Mouse (Mus musculus) adrenal gland, postnatal 10 days (tissue): ENCODE data around the gene Gm1673. TPM values are rescaled to one million over a fixed set of nuclear protein-coding genes. Genes with fewer than 3 reads are reported as not detected.

Source experiments
- DNase-seq: peaks from one replicate; pipeline ENCODE4 v3.0.0; 2021; ENCODE audit warnings: mixed read lengths
- total RNA-seq, 2 experiments: library from RNA; stranded (reverse); gene quantifications; 2 replicates each; pipeline ENCODE4 v1.2.3; 2021

Gene Gm1673
- total RNA-seq, 2 experiments from 2014 or later = 18.2 to 23.6 TPM

DNA sequence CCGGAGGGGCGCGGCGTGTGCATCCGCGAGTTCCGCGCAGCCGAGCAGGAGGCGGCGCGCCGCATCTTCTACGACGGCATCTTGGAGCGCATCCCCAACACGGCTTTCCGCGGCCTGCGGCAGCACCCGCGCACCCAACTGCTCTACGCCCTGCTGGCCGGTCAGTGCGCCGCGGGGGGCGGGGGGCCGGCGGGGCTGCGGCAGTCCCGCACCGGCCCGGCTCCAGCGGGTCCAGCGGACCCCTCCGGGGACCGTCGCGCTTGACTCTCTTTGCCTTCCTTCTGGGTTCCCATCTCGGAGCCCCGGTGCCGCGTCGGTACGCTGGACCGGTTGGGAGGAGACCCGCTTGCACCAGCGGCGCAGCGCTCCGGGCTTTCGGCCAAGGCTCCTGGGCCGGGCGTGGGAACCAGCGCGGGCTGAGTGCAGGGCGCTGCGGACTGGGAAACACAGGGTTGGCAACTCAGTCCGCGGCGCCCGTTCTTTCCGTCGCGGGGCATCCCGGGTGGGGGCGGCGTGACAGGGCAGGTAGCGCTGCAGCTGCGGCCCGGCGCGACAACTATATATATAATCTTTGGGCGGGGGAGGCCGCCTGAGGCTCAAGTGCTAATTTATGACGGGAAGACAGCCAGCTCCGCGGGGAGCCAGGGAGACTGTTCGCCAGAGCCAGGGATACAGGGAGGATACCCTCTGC lies 14.0 kb downstream of the Gm1673 start:
- peak; percentile 83 for DNase-seq

- no peak for DNase-seq
These were observed 14.7 kb downstream of the Gm1673 start for GRCm38 (mm10) chr5:33997829-33998504.

- DNase-seq = no peak
These were observed 15.3 kb downstream of the Gm1673 start for GRCm38 (mm10) chr5:33998505-33998877.

DNA sequence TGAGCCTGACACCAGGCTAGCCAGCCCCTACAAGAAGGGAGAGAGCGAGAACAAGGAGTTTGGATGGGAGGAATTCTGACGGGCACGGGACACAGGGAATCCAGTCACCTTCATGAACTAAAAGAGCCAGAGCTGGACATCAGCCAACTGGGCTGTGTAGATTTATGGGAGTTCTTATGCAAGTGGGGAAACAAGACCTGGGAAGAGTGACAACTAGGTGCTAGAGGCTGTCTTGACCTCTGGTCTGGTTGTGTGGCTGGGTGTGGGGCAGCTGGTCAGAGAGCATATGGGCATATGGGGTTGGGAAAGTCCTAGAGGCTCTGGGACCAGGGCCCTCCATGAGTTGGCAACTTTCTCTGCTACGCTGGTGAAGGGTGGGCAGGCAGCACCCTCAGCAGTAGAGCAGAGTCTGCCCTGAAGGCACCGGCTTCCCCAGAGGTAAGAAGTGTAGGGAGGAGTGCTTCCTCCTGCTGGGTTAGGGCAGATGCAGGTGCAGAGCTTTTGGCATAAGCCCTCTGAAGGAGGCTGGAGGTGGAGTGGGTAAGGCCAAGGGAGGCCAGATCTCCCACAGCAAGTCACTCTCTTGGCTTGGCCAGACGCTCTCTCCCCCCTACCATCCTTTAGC lies 16.3 kb downstream of the Gm1673 start:
- DNase-seq = peak; percentile 77

GRCm38 (mm10) chr5:34000809-34001208 lies 17.6 kb downstream of the Gm1673 start:
- DNase-seq = no peak

- peak; percentile 66 for DNase-seq
These were observed 18.2 kb downstream of the Gm1673 start for GRCm38 (mm10) chr5:34001401-34001800.

DNA sequence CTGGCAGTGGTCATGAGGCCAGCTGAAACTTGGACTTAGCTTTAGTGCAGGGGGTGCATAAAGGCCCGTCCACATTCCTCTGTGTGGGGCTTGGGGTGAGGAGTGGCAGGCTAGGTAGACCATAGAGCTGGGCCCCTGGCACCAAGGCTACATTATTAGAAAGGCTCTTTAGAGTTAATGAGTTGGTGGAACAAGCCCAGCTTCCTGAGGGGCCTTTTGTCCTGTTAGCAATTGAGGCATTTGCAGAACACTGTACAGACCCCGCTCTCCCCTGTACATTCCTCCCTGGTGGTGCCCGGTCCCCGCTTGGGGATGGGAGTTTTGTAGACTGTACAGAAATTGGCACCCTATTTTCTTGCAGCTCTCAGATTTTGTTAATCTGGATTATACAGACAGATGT lies 19.4 kb downstream of the Gm1673 start:
- no peak for DNase-seq

GRCm38 (mm10) chr5:34004618-34005017 lies 21.4 kb downstream of the Gm1673 start:
- DNase-seq = peak; percentile 60

DNA sequence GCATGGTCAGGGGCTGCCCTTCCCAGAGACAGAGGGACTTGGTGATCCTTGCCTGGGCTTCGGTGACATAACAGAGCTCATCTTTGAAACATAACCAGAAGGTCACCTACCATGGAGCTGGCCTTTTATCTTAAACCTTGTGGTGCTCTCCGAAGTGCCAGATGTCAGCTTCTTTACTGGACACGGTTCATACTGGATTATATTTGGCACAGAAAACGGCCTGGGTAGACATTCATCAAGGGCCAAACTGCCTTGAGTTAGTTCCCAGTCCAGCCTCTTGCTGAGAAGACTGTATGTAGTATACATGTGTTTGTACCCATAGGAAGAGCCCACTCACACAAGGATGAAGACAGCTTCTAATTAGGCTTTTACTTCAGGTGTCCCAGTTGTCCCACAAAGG lies 23.6 kb downstream of the Gm1673 start:
- no peak for DNase-seq

DNA sequence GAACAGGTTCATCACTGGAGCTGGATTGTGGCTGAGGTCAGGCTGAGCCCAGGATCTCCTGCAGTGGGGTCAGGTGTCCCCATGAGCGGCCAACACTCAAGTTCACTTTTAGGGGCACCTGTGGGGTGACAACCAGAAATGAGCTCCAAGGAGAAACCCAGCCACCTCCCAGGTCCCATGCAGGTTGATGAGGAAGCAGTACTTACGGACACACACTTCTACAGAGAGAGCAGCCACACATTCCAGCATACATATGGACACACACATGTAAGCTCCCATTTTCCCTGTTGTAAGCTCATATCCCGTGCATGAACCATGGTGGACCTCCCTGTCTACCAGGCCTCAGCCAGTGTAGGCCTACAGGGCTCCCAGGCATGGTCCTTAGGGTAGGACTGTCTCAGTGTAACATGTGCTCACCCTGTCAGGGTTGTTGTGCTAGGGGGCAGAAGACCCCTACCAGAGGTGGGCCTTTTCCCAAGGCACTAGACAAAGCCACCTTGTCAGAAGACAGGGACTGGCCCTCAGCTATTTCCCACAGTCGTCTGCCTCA lies 24.2 kb downstream of the Gm1673 start:
- no peak for DNase-seq

GRCm38 (mm10) chr5:34014652-34015051 lies 31.4 kb downstream of the Gm1673 start:
- no peak for DNase-seq

DNA sequence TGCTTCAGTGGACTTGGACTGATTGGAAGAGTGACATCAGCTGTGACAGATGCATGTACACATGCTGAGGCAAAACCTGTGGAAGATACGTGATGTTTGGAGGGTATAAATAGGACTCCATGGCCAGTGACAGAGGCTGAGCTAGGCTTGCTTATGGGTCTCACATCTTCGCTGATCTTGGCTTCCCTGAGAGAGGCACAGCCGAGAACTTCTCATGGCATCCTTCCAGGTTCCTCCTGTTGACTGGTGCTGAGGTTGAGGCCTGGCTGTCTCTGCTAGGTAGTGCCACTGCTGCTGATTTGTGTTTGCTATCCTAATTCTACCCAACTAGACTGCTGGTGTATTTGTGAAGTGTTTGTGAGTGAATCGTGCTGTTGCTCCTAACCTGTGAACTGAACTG lies 35.7 kb downstream of the Gm1673 start:
- no peak for DNase-seq

- no peak for DNase-seq
These were observed 46.9 kb downstream of the Gm1673 start for GRCm38 (mm10) chr5:34030101-34030500.

GRCm38 (mm10) chr5:34031022-34031421 lies 47.8 kb downstream of the Gm1673 start:
- no peak for DNase-seq

DNA sequence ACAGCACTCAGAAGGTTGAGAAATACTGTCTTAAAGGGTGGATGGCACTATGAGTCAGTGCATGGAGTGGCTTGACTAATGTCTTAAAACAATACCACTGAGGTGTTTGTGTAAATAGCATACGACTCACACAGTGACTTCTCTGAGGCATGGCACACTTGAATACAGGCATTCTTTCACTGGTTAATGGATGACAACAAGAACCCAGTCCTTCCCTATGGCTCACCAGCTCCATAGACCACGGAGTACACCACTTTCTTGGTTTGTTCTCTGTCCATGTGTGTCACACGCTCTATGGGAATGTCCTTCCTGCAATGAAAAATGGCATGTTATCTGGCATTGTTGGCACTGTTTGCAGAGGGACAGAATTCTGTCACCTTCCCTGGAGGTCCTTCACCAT lies 49.3 kb downstream of the Gm1673 start:
- peak; percentile 15 for DNase-seq

Other genes with a start within 250 kb of the Gm1673 start
- gene Letm1, start 200.6 kb upstream of the Gm1673 start, total RNA-seq = 100 to 1,000 TPM; 160 to 165 TPM
- 10 to 100 TPM; 54.3 to 71.7 TPM for gene Nsd2, start 162.7 kb upstream of the Gm1673 start, total RNA-seq
- 10 to 100 TPM; 18.2 to 22.7 TPM for gene Nelfa, start 47.0 kb upstream of the Gm1673 start, total RNA-seq
- 10 to 100 TPM; 19.6 to 30.1 TPM for gene Nat8l, start 12.6 kb downstream of the Gm1673 start, total RNA-seq
- gene Poln, start 186.0 kb downstream of the Gm1673 start, total RNA-seq = 10 to 100 TPM; 37.3 to 40.0 TPM
- 1 to 10 TPM; 9.3 to 9.8 TPM for gene Haus3, start 186.1 kb downstream of the Gm1673 start, total RNA-seq
- 100 to 1,000 TPM; 140 to 144 TPM for gene Mxd4, start 204.3 kb downstream of the Gm1673 start, total RNA-seq